Comparison of ENCODE assay signal across 8 mouse cellular contexts in the genomic region with DNA sequence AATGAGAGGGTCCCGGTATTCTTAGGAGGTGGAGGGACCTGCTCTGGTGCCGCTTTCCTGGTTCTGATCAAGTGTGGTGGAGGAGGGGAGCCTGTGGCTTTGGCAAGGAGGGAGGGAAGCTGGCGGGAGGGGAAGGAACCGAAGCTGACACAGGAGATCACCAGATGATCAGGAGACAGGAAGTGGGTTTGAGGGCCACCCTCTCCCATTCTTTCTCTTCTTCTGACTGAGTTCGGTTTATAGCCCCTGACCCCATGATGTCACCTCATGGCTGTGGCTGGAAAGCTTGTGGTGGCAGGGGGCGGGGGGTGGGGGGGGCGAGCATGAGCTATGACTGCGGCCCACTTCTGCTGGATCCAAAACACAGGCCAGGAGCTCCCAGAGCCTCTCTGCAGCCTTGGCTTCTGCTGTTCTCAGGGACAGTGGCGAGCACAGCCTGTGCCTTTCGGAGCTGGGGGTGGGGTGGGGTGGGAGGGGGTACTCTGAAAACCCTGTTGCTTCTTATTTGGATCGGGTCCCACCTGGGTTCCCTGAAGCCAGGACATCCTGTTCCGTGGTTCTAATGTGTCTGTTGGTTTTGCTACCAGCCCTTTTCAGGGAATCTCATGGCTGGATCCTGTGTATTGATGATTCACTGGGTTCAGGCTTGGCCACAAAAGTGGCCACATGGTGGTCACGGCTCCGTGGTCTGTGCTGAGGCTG.
DNase-seq lines count a peak whose midpoint lies in the region.

No protein-coding gene starts in this region.

- peak; percentile 71 for DNase-seq in gastrocnemius, adult 18-20 months (ENCODE audit: low spot score)
- no peak for DNase-seq in gastrocnemius, postnatal 4 days (ENCODE audit: low spot score in 2 of 2)
- DNase-seq in thymus, postnatal 14 days = peak; percentile 15
- DNase-seq in thymus, postnatal 10 days (ENCODE audit: low spot score in 2 of 2) = no peak
- peak; percentile 38 to 56 for DNase-seq in kidney, postnatal 25 days
- no peak for DNase-seq in spleen, adult 12 weeks (ENCODE audit: low spot score)
- DNase-seq in embryo, embryonic 10.5 days (ENCODE audit: low spot score) = no peak
- DNase-seq in right cerebral cortex, adult 18-20 months = no peak

Comparison
In these comparisons a context has a peak if more than half of its experiments do, and no peak if none do; other contexts are left out.
1. DNase-seq: peak in gastrocnemius, adult 18-20 months (single experiment), thymus, postnatal 14 days (single experiment) and kidney, postnatal 25 days (2 of 2); none in gastrocnemius, postnatal 4 days (0 of 2), thymus, postnatal 10 days (0 of 2), spleen, adult 12 weeks (single experiment), embryo, embryonic 10.5 days (single experiment) and right cerebral cortex, adult 18-20 months (single experiment).